Mouse (Mus musculus): ENCODE measurements at regions not wholly inside any gene's neighbourhood (a gene's known extent, or its start where the extent isn't known, plus 50 kb on each side); places are given as distances from the start of the nearest gene placed in this dataset.
A peak's percentile ranks its signal among the peaks of the same experiment; 100 is the strongest.

DNA sequence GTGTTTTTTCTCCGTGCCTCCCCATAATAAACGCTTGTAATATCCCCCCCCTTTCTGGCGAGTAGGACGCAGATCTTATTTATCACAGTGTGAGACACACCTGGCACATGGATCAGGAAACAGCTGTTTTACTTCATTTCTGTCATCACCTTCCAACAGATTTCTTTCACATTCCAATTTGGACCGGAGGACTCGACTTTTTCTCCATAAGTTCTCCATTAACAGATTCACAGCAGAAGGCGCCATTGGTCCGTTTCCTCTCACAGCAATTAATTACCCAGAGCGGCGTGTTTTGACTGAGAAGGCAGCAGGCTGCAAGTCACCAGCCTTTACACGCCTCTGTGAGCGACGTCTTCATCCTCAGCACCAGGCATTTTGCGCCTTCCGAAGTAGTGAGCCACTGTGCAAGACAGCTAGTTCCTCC lies 258.1 kb upstream of the Nt5e start:
- TF ChIP-seq CTCF (IDR thresholded peaks at IDR 0.05; ENCODE audit: borderline replicate concordance, control insufficient read depth, extremely low read depth, insufficient read depth, low read length, poor library complexity) (no peak), POLR2A (IDR thresholded peaks at IDR 0.05; ENCODE audit: control insufficient read depth, extremely low read depth, insufficient read depth, low read length, poor library complexity) (no peak)
- Histone ChIP-seq H3K36me3 (ENCODE audit: control insufficient read depth, insufficient read depth, low read length) (no peaks in the 10 kb centered on the region), H3K4me1 (replicated peaks; ENCODE audit: control insufficient read depth, insufficient read depth, low read length) (no peaks in the 10 kb centered on the region), H3K4me3 (ENCODE audit: control insufficient read depth, insufficient read depth, low read length) (no peak overlapping the region), H3K27ac (ENCODE audit: control insufficient read depth, insufficient read depth, low read length) (no peak overlapping the region), H3K27me3 (ENCODE audit: control insufficient read depth, insufficient read depth, low read length) (no peaks in the 10 kb centered on the region)
- 88% methylated on average over 15 of the region's 15 CpGs for WGBS
- DNase-seq: no peak

DNA sequence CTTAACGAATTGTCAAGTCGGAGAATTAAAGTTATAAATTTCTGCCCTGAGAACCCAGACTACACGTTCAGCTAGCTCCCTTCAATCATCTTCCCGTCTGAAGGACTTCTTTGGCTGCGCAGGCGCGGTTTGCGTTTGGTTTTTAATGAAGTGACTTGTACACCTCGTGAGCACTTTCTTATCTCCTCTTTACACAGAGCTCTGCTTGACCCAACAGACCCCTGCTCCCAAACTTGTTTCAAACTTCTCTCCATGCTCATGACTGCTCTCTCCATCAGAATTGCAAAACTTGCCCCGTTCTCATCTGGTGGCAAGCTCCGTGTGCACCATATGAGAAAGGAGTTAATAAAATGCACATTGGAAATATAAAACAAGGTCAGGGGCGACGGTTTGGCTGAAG lies 257.2 kb upstream of the Nt5e start:
- Histone ChIP-seq H3K27ac (ENCODE audit: control insufficient read depth, insufficient read depth, low read length) (no peak overlapping the region), H3K4me1 (replicated peaks; ENCODE audit: control insufficient read depth, insufficient read depth, low read length) (no peaks in the 10 kb centered on the region), H3K4me3 (ENCODE audit: control insufficient read depth, insufficient read depth, low read length) (no peak overlapping the region), H3K27me3 (ENCODE audit: control insufficient read depth, insufficient read depth, low read length) (no peaks in the 10 kb centered on the region), H3K36me3 (ENCODE audit: control insufficient read depth, insufficient read depth, low read length) (no peaks in the 10 kb centered on the region)
- no peak for DNase-seq
- TF ChIP-seq POLR2A (IDR thresholded peaks at IDR 0.05; ENCODE audit: control insufficient read depth, extremely low read depth, insufficient read depth, low read length, poor library complexity) (no peak), CTCF (IDR thresholded peaks at IDR 0.05; ENCODE audit: borderline replicate concordance, control insufficient read depth, extremely low read depth, insufficient read depth, low read length, poor library complexity) (no peak)
- WGBS: 95% methylated on average over 13 of the region's 13 CpGs

DNA sequence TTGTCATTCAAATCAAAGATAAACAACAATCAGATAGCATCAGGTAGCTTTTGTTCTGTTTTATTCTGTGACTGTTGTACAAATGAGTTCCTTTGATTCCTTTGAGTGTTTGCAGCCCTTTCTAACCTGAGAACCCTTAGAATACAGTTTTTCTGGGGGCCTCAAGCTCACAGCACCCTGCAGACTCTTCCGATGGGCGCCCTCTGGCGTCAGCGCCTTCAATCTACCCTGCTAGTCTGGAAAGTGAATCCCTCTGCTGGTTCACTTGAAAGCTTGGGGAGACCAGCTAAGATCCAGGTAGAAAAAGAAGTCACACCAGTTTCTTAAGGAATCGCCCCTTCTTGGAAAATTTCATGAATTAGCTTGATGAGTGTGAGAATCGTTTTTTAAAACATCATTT lies 253.8 kb upstream of the Nt5e start:
- no peak overlapping the region for H3K4me3 ChIP-seq (ENCODE audit: control insufficient read depth, insufficient read depth, low read length)
- H3K27ac ChIP-seq (ENCODE audit: control insufficient read depth, insufficient read depth, low read length): no peak overlapping the region
- TF ChIP-seq POLR2A (IDR thresholded peaks at IDR 0.05; ENCODE audit: control insufficient read depth, extremely low read depth, insufficient read depth, low read length, poor library complexity): no peak
- TF ChIP-seq CTCF (IDR thresholded peaks at IDR 0.05; ENCODE audit: borderline replicate concordance, control insufficient read depth, extremely low read depth, insufficient read depth, low read length, poor library complexity): no peak
- peak; percentile 6 for DNase-seq
- no peaks in the 10 kb centered on the region for H3K27me3 ChIP-seq (ENCODE audit: control insufficient read depth, insufficient read depth, low read length)
- 18% methylated on average over 6 of the region's 6 CpGs for WGBS
- H3K4me1 ChIP-seq (replicated peaks; ENCODE audit: control insufficient read depth, insufficient read depth, low read length): no peaks in the 10 kb centered on the region
- no peaks in the 10 kb centered on the region for H3K36me3 ChIP-seq (ENCODE audit: control insufficient read depth, insufficient read depth, low read length)

DNA sequence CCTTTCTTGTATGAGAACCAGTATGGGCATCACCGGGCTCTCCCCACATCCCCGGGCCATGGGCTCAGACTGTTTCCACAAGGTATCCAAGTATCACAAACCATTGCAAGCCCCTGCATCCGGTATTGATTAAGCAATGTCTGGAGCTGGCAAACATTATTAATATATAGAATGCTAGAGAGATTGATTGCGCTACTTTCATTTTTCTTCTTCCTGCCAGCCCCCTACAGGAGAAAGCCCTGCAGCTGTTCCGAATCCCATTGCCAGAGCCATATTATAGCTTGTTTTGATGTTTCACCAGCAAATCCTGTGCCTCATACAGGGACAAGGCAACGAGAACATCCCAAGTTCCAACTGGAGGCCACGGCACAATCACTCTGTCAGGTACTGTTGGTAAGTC lies 253.4 kb upstream of the Nt5e start:
- Histone ChIP-seq H3K27me3 (ENCODE audit: control insufficient read depth, insufficient read depth, low read length) (no peaks in the 10 kb centered on the region), H3K36me3 (ENCODE audit: control insufficient read depth, insufficient read depth, low read length) (no peaks in the 10 kb centered on the region), H3K4me3 (ENCODE audit: control insufficient read depth, insufficient read depth, low read length) (no peak overlapping the region), H3K27ac (ENCODE audit: control insufficient read depth, insufficient read depth, low read length) (no peak overlapping the region), H3K4me1 (replicated peaks; ENCODE audit: control insufficient read depth, insufficient read depth, low read length) (no peaks in the 10 kb centered on the region)
- no peak for DNase-seq
- 79% methylated on average over 7 of the region's 7 CpGs for whole genome bisulfite sequencing
- TF ChIP-seq CTCF (IDR thresholded peaks at IDR 0.05; ENCODE audit: borderline replicate concordance, control insufficient read depth, extremely low read depth, insufficient read depth, low read length, poor library complexity): no peak
- no peak for TF ChIP-seq POLR2A (IDR thresholded peaks at IDR 0.05; ENCODE audit: control insufficient read depth, extremely low read depth, insufficient read depth, low read length, poor library complexity)

DNA sequence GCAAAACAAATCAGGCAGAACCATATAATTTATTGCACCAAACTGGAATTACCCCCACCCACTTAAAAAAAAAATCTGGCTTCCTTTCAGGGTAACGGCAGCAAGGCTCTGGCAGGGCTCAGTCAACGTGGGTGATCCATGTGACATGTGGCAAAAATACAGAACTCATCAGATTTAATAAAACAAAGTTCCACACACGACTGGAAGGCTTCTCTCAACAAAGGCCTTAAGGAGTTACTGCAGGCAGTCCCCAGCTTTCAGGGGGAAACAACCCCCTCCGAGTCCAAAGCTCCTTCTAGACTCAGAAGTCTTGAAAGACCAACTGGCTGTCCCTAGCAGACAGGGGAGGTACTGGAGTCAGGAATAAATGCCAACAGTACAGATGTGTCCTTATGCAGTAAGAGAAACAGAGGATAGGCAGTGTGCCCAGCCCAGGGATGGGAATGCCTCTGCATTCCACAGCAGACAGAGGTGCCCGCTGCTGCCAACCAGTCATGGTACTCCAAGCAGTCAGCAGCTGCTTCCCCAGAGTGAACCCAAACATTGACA lies 244.0 kb upstream of the Nt5e start:
- 55% methylated on average over 5 of the region's 5 CpGs for WGBS

DNA sequence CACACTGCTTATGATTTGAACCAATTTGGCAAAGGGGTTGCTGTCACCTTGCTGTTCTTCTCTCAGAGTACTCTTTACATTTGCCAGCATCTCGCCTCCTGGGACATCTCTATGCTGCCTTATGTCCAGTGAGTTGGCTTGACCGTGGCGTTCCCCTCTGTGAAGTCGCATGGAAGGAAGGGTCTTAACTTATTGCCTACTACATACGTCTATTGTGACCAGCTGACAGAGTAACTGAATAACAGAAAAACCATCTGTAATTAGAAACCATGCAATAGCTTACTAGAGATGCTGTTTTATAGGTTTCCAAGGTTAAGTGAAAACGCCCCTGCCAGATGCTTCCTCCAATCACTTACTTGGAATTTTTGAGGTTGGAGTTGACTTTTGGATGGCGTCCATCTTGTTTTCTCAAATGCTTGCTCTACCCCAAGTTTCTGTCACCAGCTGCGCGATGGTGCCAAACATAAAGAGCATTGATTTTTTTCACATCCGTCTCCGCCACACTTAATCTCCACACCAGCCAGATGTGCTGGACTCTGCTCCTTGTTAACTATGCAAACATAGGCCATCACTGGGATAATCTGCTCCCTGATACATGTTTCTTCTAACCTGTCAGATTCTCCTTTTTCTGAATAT lies 241.7 kb upstream of the Nt5e start:
- no peaks in the 10 kb centered on the region for H3K4me1 ChIP-seq (replicated peaks; ENCODE audit: control insufficient read depth, insufficient read depth, low read length)
- no peak overlapping the region for H3K27ac ChIP-seq (ENCODE audit: control insufficient read depth, insufficient read depth, low read length)
- DNase-seq: no peak
- no peaks in the 10 kb centered on the region for H3K27me3 ChIP-seq (ENCODE audit: control insufficient read depth, insufficient read depth, low read length)
- H3K4me3 ChIP-seq (ENCODE audit: control insufficient read depth, insufficient read depth, low read length): no peak overlapping the region
- TF ChIP-seq CTCF (IDR thresholded peaks at IDR 0.05; ENCODE audit: borderline replicate concordance, control insufficient read depth, extremely low read depth, insufficient read depth, low read length, poor library complexity): no peak
- TF ChIP-seq POLR2A (IDR thresholded peaks at IDR 0.05; ENCODE audit: control insufficient read depth, extremely low read depth, insufficient read depth, low read length, poor library complexity): no peak
- H3K36me3 ChIP-seq (ENCODE audit: control insufficient read depth, insufficient read depth, low read length): no peaks in the 10 kb centered on the region
- WGBS: 95% methylated on average over 11 of the region's 11 CpGs

More for the DNA sequence above, 244.0 kb upstream of the Nt5e start:
- no peak overlapping the region for H3K27ac ChIP-seq (ENCODE audit: control insufficient read depth, insufficient read depth, low read length)
- no peaks in the 10 kb centered on the region for H3K4me1 ChIP-seq (replicated peaks; ENCODE audit: control insufficient read depth, insufficient read depth, low read length)
- no peaks in the 10 kb centered on the region for H3K36me3 ChIP-seq (ENCODE audit: control insufficient read depth, insufficient read depth, low read length)
- no peak overlapping the region for H3K4me3 ChIP-seq (ENCODE audit: control insufficient read depth, insufficient read depth, low read length)
- DNase-seq: no peak
- TF ChIP-seq CTCF (IDR thresholded peaks at IDR 0.05; ENCODE audit: borderline replicate concordance, control insufficient read depth, extremely low read depth, insufficient read depth, low read length, poor library complexity): no peak
- TF ChIP-seq POLR2A (IDR thresholded peaks at IDR 0.05; ENCODE audit: control insufficient read depth, extremely low read depth, insufficient read depth, low read length, poor library complexity): no peak
- no peaks in the 10 kb centered on the region for H3K27me3 ChIP-seq (ENCODE audit: control insufficient read depth, insufficient read depth, low read length)

All from thymus, adult 2 months (tissue).